Mouse (Mus musculus): ENCODE data around the gene Gsto1.

GRCm38 (mm10) chr19:47831111-47831510 is 23.7 kb upstream of the Gsto1 start:
- TF ChIP-seq CTCF (IDR thresholded peaks at IDR 0.05; ENCODE audit: low read depth), result no peak
- no peak for TF ChIP-seq EP300 (IDR thresholded peaks at IDR 0.05; ENCODE audit: low read depth)
